Mouse (Mus musculus) cerebral cortex, adult 2 months (tissue): Measurements from ENCODE around the gene Spry1.

ENCODE experiments used
- WGBS: fragments of 180-500 bp; shearing (Covaris S2); methylation state at CpG from one replicate; pipeline ENCODE4 v1.1.7; 2018; 5-methylcytosine and 5-hydroxymethylcytosine counted together

Gene Spry1

GRCm38 (mm10) chr3:37641796-37642680 lies 2.3 kb downstream of the Spry1 start:
- WGBS, result 59% methylated on average over 20 of the region's 20 CpGs

- WGBS, result 80% methylated on average over 21 of the region's 21 CpGs
Observed at GRCm38 (mm10) chr3:37642681-37643214, 3.0 kb downstream of the Spry1 start.

GRCm38 (mm10) chr3:37643411-37643810 lies 3.7 kb downstream of the Spry1 start:
- 89% methylated on average over 13 of the region's 13 CpGs for WGBS

- 79% methylated on average over 8 of the region's 8 CpGs for WGBS
Observed at GRCm38 (mm10) chr3:37643903-37644302, 4.2 kb downstream of the Spry1 start.

- WGBS, result 83% methylated on average over 6 of the region's 6 CpGs
Observed at GRCm38 (mm10) chr3:37645061-37645460, 5.3 kb downstream of the Spry1 start.

- WGBS, result 89% methylated on average over 9 of the region's 9 CpGs
Observed at GRCm38 (mm10) chr3:37646221-37646620, 6.5 kb downstream of the Spry1 start.

- WGBS, result 82% methylated on average over 10 of the region's 10 CpGs
Observed at GRCm38 (mm10) chr3:37647225-37647624, 7.5 kb downstream of the Spry1 start.

- 72% methylated on average over 13 of the region's 13 CpGs for WGBS
Observed at GRCm38 (mm10) chr3:37648244-37648643, 8.5 kb downstream of the Spry1 start.

- WGBS, result 92% methylated on average over 6 of the region's 6 CpGs
Observed at GRCm38 (mm10) chr3:37649281-37649680, 9.5 kb downstream of the Spry1 start.

- 96% methylated on average over 9 of the region's 9 CpGs for WGBS
Observed at GRCm38 (mm10) chr3:37652537-37652936, 12.8 kb downstream of the Spry1 start.

GRCm38 (mm10) chr3:37653935-37654729 lies 14.4 kb downstream of the Spry1 start:
- WGBS, result 13% methylated on average over 16 of the region's 16 CpGs

GRCm38 (mm10) chr3:37654787-37655186 lies 15.0 kb downstream of the Spry1 start:
- 73% methylated on average over 6 of the region's 6 CpGs for whole genome bisulfite sequencing

GRCm38 (mm10) chr3:37655933-37656633 lies 16.3 kb downstream of the Spry1 start:
- 32% methylated on average over 20 of the region's 20 CpGs for WGBS

- 36% methylated on average over 8 of the region's 8 CpGs for WGBS
Observed at GRCm38 (mm10) chr3:37657009-37657408, 17.3 kb downstream of the Spry1 start.

- WGBS, result 84% methylated on average over 5 of the region's 5 CpGs
Observed at GRCm38 (mm10) chr3:37658155-37658554, 18.4 kb downstream of the Spry1 start.

- WGBS, result 85% methylated on average over 6 of the region's 6 CpGs
Observed at GRCm38 (mm10) chr3:37659621-37660020, 19.9 kb downstream of the Spry1 start.

- 61% methylated on average over 9 of the region's 9 CpGs for WGBS
Observed at GRCm38 (mm10) chr3:37666291-37667118, 26.8 kb downstream of the Spry1 start.

GRCm38 (mm10) chr3:37667119-37667467 lies 27.3 kb downstream of the Spry1 start:
- 70% methylated on average over 2 of the region's 2 CpGs for WGBS

- WGBS, result 48% methylated on average over 7 of the region's 7 CpGs
Observed at GRCm38 (mm10) chr3:37667736-37668135, 28.0 kb downstream of the Spry1 start.

GRCm38 (mm10) chr3:37668652-37669051 lies 28.9 kb downstream of the Spry1 start:
- 89% methylated on average over 12 of the region's 12 CpGs for WGBS

- over 99% methylated on average over 20 of the region's 20 CpGs for WGBS
Observed at GRCm38 (mm10) chr3:37669100-37669499, 29.4 kb downstream of the Spry1 start.
